ENCODE assay signal across 21 mouse cellular contexts in genomic region chr5:135511105-135511504, GRCm38 (mm10). TPM values are rescaled to one million over a fixed set of nuclear protein-coding genes. Genes with fewer than 3 reads are reported as not detected.
DNase-seq lines count a peak whose midpoint lies in the region; ATAC-seq and TF ChIP-seq lines count a peak whose summit lies in the region.
"Had no signal": no experiment of that assay in that cellular context is flagged by ENCODE, and none has a peak within 500 bp of the region (broad histone marks: within the 10 kb centered on the region; RNA-seq: fewer than 3 reads in every experiment).

No protein-coding gene starts in this region.

- H3K27me3 ChIP-seq in hindbrain, postnatal 0 days (ENCODE audit: insufficient read depth, low read length) = no peaks in the 10 kb centered on the region
- H3K27me3 ChIP-seq in hindbrain, embryonic 14.5 days (ENCODE audit: control insufficient read depth, insufficient read depth, low read length) = no peaks in the 10 kb centered on the region
- peaks cover 19% of the 10 kb centered on the region for H3K27me3 ChIP-seq in E14TG2a.4 (ENCODE audit: insufficient read depth, low read length)
- H3K27me3 ChIP-seq: heart, embryonic 15.5 days; hindbrain, embryonic 13.5 days had no signal

- ATAC-seq in hindbrain, postnatal 0 days = no peak
- ATAC-seq in hindbrain, embryonic 14.5 days (ENCODE audit: low FRiP score) = no peak

- no peak for TF ChIP-seq POLR2A in lung, adult 2 months (IDR thresholded peaks at IDR 0.05; ENCODE audit: borderline replicate concordance, extremely low read depth, low read depth, low read length)

- peaks cover 5% of the 10 kb centered on the region; the same call in 1 of the 2 replicates for H3K9me3 ChIP-seq in hindbrain, postnatal 0 days (ENCODE audit: low read length)
- peaks cover 8% of the 10 kb centered on the region; the same call in 1 of the 2 replicates for H3K9me3 ChIP-seq in hindbrain, embryonic 14.5 days (ENCODE audit: control insufficient read depth, low read length)
- H3K9me3 ChIP-seq in E14TG2a.4 (ENCODE audit: low read length) = peaks cover 13% of the 10 kb centered on the region
- H3K9me3 ChIP-seq: heart, embryonic 15.5 days had no signal

- TF ChIP-seq CTCF in hindbrain, postnatal 0 days (IDR thresholded peaks at IDR 0.05; ENCODE audit: low read depth) = peak; percentile 23; the same call in 1 of the 2 replicates
- TF ChIP-seq CTCF in lung, adult 2 months (IDR thresholded peaks at IDR 0.05; ENCODE audit: insufficient read depth, low read length) = peak; percentile 49
- peak; percentile 27 for TF ChIP-seq CTCF in E14TG2a.4 (conservative IDR thresholded peaks at IDR 0.05; ENCODE audit: low read length)

- WGBS in hindbrain, postnatal 0 days = 70% methylated on average over 5 of the region's 5 CpGs
- 63% methylated on average over 5 of the region's 5 CpGs for WGBS in hindbrain, embryonic 14.5 days
- 58% methylated on average over 5 of the region's 5 CpGs for WGBS in lung, adult 2 months

- H3K4me3 ChIP-seq in hindbrain, postnatal 0 days (ENCODE audit: low read length) = no peak overlapping the region
- no peak overlapping the region for H3K4me3 ChIP-seq in hindbrain, embryonic 14.5 days (replicated peaks; ENCODE audit: low read length)
- H3K4me3 ChIP-seq in lung, adult 2 months (replicated peaks; ENCODE audit: extremely low read depth, low read depth, low read length) = no peak overlapping the region
- H3K4me3 ChIP-seq in E14TG2a.4 (replicated peaks; ENCODE audit: low read length) = no peak overlapping the region
- H3K4me3 ChIP-seq: heart, embryonic 15.5 days; hindbrain, embryonic 13.5 days had no signal

- H3K36me3 ChIP-seq in hindbrain, postnatal 0 days (ENCODE audit: insufficient read depth, low read length) = no peaks in the 10 kb centered on the region
- H3K36me3 ChIP-seq in hindbrain, embryonic 14.5 days (replicated peaks; ENCODE audit: control insufficient read depth, insufficient read depth) = no peaks in the 10 kb centered on the region
- no peaks in the 10 kb centered on the region for H3K36me3 ChIP-seq in E14TG2a.4 (ENCODE audit: insufficient read depth, low read length)

- no peak overlapping the region for H3K4me2 ChIP-seq in hindbrain, postnatal 0 days (ENCODE audit: low read depth, low read length)
- H3K4me2 ChIP-seq in hindbrain, embryonic 14.5 days (replicated peaks) = no peak overlapping the region
- H3K4me2 ChIP-seq: heart, embryonic 15.5 days; hindbrain, embryonic 13.5 days had no signal

- H3K4me1 ChIP-seq in hindbrain, postnatal 0 days (ENCODE audit: insufficient read depth, low read length) = no peaks in the 10 kb centered on the region
- H3K4me1 ChIP-seq in hindbrain, embryonic 14.5 days (replicated peaks; ENCODE audit: control insufficient read depth, insufficient read depth, low read length) = peaks cover 15% of the 10 kb centered on the region
- H3K4me1 ChIP-seq in lung, adult 2 months (ENCODE audit: control insufficient read depth, insufficient read depth, low read length) = no peaks in the 10 kb centered on the region
- no peaks in the 10 kb centered on the region; the same call in 1 of the 2 replicates for H3K4me1 ChIP-seq in E14TG2a.4 (replicated peaks; ENCODE audit: low read depth, low read length)

- H3K9ac ChIP-seq in hindbrain, postnatal 0 days (replicated peaks; ENCODE audit: low read length) = no peak overlapping the region
- no peak overlapping the region for H3K9ac ChIP-seq in hindbrain, embryonic 14.5 days
- H3K9ac ChIP-seq: heart, embryonic 15.5 days; hindbrain, embryonic 13.5 days had no signal

- no peak overlapping the region for H3K27ac ChIP-seq in hindbrain, postnatal 0 days
- no peak overlapping the region for H3K27ac ChIP-seq in hindbrain, embryonic 14.5 days
- H3K27ac ChIP-seq: heart, embryonic 15.5 days; hindbrain, embryonic 13.5 days had no signal

- DNase-seq in hindbrain, postnatal 0 days (ENCODE audit: low spot score) = no peak
- DNase-seq in hindbrain, embryonic 14.5 days (ENCODE audit: low spot score) = no peak
- no peak for DNase-seq in lung, adult 2 months
- no peak for DNase-seq in lung, adult 18-20 months
- DNase-seq in lung, postnatal 36 days = peak; percentile 37
- no peak for DNase-seq in ovary, postnatal 10 days (ENCODE audit: low spot score)
- DNase-seq: adrenal gland, adult 2 months; cerebellum, adult 2 months; heart, adult 11 months; midbrain, embryonic 14.5 days; right cerebral cortex, postnatal 14 days; thymus, adult 18-20 months had no signal

RNA-seq across cellular contexts. Expression of gene Hip1, which starts 33.8 kb away (rescaled TPM):
- 103 and 110 TPM in 2 replicates for total RNA-seq in hindbrain, postnatal 0 days (2014; rRNA removed)
- polyA plus RNA-seq in hindbrain, postnatal 0 days (2015; fragmentation: Nextera tagmentation; extraction: Ambion mirVana) = 26.9 and 28.3 TPM in 2 replicates
- polyA plus RNA-seq in hindbrain, embryonic 14.5 days (2014; fragmentation: Nextera tagmentation; extraction: Ambion mirVana) = 48.4 and 49.4 TPM in 2 replicates
- polyA plus RNA-seq in lung, adult 2 months (2012; rRNA removed) = 53.8 and 66.9 TPM in 2 replicates

RNA-seq across cellular contexts. Expression of gene Ccl26, which starts 52.3 kb away (rescaled TPM):
- not detected in 2 replicates for total RNA-seq in hindbrain, postnatal 0 days (2014; rRNA removed)
- polyA plus RNA-seq in hindbrain, postnatal 0 days (2015; fragmentation: Nextera tagmentation; extraction: Ambion mirVana) = not detected in 2 replicates
- polyA plus RNA-seq in hindbrain, embryonic 14.5 days (2014; fragmentation: Nextera tagmentation; extraction: Ambion mirVana) = not detected in 2 replicates
- polyA plus RNA-seq in lung, adult 2 months (2012; rRNA removed) = not detected in 2 replicates
- total RNA-seq: adrenal gland, adult 2 months; layer of hippocampus, adult 8-10 months; megakaryocyte progenitor cell, adult 5-6 weeks had no signal
- polyA plus RNA-seq: adrenal gland, adult 2 months; cerebellum, adult 2 months; embryonic facial prominence, embryonic 14.5 days; forebrain, embryonic 11.5 days; heart, embryonic 15.5 days; hindbrain, embryonic 13.5 days; kidney, embryonic 14.5 days; limb, embryonic 14.5 days; midbrain, embryonic 14.5 days had no signal
